Mouse (Mus musculus): ENCODE results near the gene Gsn.

DNA sequence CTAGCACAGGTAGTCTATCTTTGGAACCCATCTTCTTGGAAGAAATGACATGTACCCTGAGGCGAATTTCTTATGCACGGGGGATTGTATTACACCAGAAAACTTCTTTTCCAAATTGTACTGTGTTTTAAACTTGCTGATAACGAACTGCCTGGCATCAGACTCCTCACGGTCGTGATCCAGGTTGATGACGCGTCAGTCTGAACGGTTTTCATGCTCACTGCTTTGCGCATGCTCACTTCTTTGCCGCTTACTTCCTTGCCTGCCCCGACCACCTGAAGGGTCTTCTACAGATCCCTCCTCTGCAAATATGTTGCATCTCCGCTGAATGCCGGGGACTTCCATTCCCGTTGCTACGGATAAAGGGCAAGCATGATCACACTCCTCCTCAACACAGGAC is 31.9 kb upstream of the Gsn start:
- no peak for TF ChIP-seq GATA1 (IDR thresholded peaks at IDR 0.05; ENCODE audit: low read length)
- TF ChIP-seq TAL1 (IDR thresholded peaks at IDR 0.05; ENCODE audit: low read length) = no peak

Data from erythroblast, embryonic 14.5 days (primary cell).